12 mouse cellular contexts compared by ENCODE assay signal in the genomic region with DNA sequence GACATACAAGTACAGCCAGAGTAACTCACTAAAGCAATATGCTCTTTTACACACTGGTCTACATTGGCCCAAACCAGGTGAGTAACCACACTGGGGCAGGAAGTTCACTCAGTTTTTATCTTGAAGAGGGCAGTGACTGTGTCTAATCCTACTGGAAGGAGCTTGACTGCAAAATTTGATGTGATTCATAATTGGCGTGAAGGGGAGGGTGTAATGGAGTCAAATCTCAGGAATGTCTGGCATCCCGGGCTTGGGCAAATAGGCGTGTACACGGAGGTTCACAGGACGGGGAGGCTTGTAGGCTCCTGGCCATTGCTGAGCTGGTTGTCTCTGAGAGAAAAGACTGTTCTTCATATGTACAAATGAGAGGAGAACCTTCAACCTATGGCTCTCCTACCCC. TPM values are rescaled to one million over a fixed set of nuclear protein-coding genes. Genes with fewer than 3 reads are reported as not detected.
DNase-seq lines count a peak whose midpoint lies in the region; ATAC-seq and TF ChIP-seq lines count a peak whose summit lies in the region.
"Had no signal": no experiment of that assay in that cellular context is flagged by ENCODE, and none has a peak within 500 bp of the region (broad histone marks: within the 10 kb centered on the region; RNA-seq: fewer than 3 reads in every experiment).

No protein-coding gene starts in this region.

- H3K36me3 ChIP-seq in embryonic facial prominence, embryonic 15.5 days, result no peaks in the 10 kb centered on the region
- H3K36me3 ChIP-seq in myocyte (ENCODE audit: control insufficient read depth, insufficient read depth), result no peaks in the 10 kb centered on the region

- 13% methylated on average over 5 of the region's 5 CpGs for WGBS in embryonic facial prominence, embryonic 15.5 days

- H3K9ac ChIP-seq in embryonic facial prominence, embryonic 15.5 days, result no peak overlapping the region
- H3K9ac ChIP-seq: liver, embryonic 14.5 days had no signal

- no peaks in the 10 kb centered on the region for H3K9me3 ChIP-seq in embryonic facial prominence, embryonic 15.5 days (replicated peaks)

- no peak overlapping the region for H3K27ac ChIP-seq in embryonic facial prominence, embryonic 15.5 days (replicated peaks)
- H3K27ac ChIP-seq: liver, embryonic 14.5 days had no signal

- H3ac ChIP-seq in myocyte (ENCODE audit: control insufficient read depth, insufficient read length), result no peak overlapping the region

- DNase-seq in kidney, adult 18-20 months, result peak; percentile 22
- no peak for DNase-seq in kidney, adult 9 months
- DNase-seq in ZHBTc4 (ENCODE audit: low read depth, low spot score), result peak; percentile 35
- no peak for DNase-seq in spleen, postnatal 4 days (ENCODE audit: low spot score in 2 of 2)
- DNase-seq in ovary, postnatal 36 days (ENCODE audit: low spot score), result no peak
- no peak for DNase-seq in thymus, postnatal 10 days (ENCODE audit: low spot score in 2 of 2)
- DNase-seq: adrenal gland, postnatal 25 days; cerebellum, adult 2 months had no signal

- H3K27me3 ChIP-seq in embryonic facial prominence, embryonic 15.5 days, result no peaks in the 10 kb centered on the region
- H3K27me3 ChIP-seq in myocyte (ENCODE audit: control insufficient read depth, insufficient read depth, insufficient read length), result no peaks in the 10 kb centered on the region

- H3K4me2 ChIP-seq in embryonic facial prominence, embryonic 15.5 days (replicated peaks), result no peak overlapping the region
- H3K4me2 ChIP-seq in myocyte (ENCODE audit: low read depth), result peak overlapping the region; percentile 73

- peak; percentile 25 for TF ChIP-seq POLR2A in myocyte (IDR thresholded peaks at IDR 0.05; ENCODE audit: insufficient read length, low read depth)

- peak; percentile 48 for ATAC-seq in embryonic facial prominence, embryonic 15.5 days (ENCODE audit: insufficient number of reproducible peaks, low FRiP score, low TSS enrichment, low read depth)
- ATAC-seq: intestine, embryonic 16.5 days had no signal

- no peaks in the 10 kb centered on the region for H3K79me2 ChIP-seq in myocyte (ENCODE audit: control insufficient read depth, insufficient read depth)

- peaks cover 7% of the 10 kb centered on the region for H3K4me1 ChIP-seq in embryonic facial prominence, embryonic 15.5 days

- no peak overlapping the region for H3K4me3 ChIP-seq in embryonic facial prominence, embryonic 15.5 days (replicated peaks)
- H3K4me3 ChIP-seq in myocyte, result no peak overlapping the region

TF ChIP-seq in myocyte, 11 proteins besides CTCF, POLR2A, EP300 and RAD21:
- TF ChIP-seq MAX (IDR thresholded peaks at IDR 0.05; ENCODE audit: low read depth), result no peak

RNA-seq across cellular contexts. Expression of a gene that starts 5.8 kb away (rescaled TPM):
- 66.9 and 75.8 TPM in 2 replicates for polyA plus RNA-seq in embryonic facial prominence, embryonic 15.5 days (2015; fragmentation: Nextera tagmentation; extraction: Ambion mirVana)
- polyA plus RNA-seq in myocyte (2012; fragmentation: generic; extraction: Trizol), result 191 TPM

Comparison
In these comparisons a context has a peak if more than half of its experiments do, and no peak if none do; other contexts are left out.
1. DNase-seq: peak in kidney, adult 18-20 months (single experiment) and ZHBTc4 (single experiment); none in kidney, adult 9 months (single experiment), spleen, postnatal 4 days (0 of 2), ovary, postnatal 36 days (single experiment) and thymus, postnatal 10 days (0 of 2).